Mouse (Mus musculus): ENCODE measurements around the gene Snrnp25.

The Snrnp25 gene

GRCm38 (mm10) chr11:32244617-32245016 lies 39.4 kb downstream of the Snrnp25 start:
- no peak for DNase-seq (ENCODE audit: low read depth)

- no peak for DNase-seq (ENCODE audit: low read depth)
Measured at GRCm38 (mm10) chr11:32245614-32246013, 40.4 kb downstream of the Snrnp25 start.

GRCm38 (mm10) chr11:32247068-32247467 lies 41.9 kb downstream of the Snrnp25 start:
- peak; percentile 39 for DNase-seq (ENCODE audit: low read depth)

GRCm38 (mm10) chr11:32248350-32248749 lies 43.1 kb downstream of the Snrnp25 start:
- no peak for DNase-seq (ENCODE audit: low read depth)

GRCm38 (mm10) chr11:32250880-32251763 lies 45.9 kb downstream of the Snrnp25 start:
- DNase-seq (ENCODE audit: low read depth): no peak

- DNase-seq (ENCODE audit: low read depth): no peak
Measured at GRCm38 (mm10) chr11:32253121-32253520, 47.9 kb downstream of the Snrnp25 start.

- DNase-seq (ENCODE audit: low read depth): no peak
Measured at GRCm38 (mm10) chr11:32256146-32256545, 50.9 kb downstream of the Snrnp25 start.

- no peak for DNase-seq (ENCODE audit: low read depth)
Measured at GRCm38 (mm10) chr11:32256566-32256965, 51.4 kb downstream of the Snrnp25 start.
